Mouse (Mus musculus) CH12.LX (cell line): Measurements from ENCODE around the gene Tub. TPM values are rescaled to one million over a fixed set of nuclear protein-coding genes. Genes with fewer than 3 reads are reported as not detected.
A peak's percentile ranks its signal among the peaks of the same experiment; 100 is the strongest.

Experiments
- DNase-seq: peaks from one replicate; pipeline ENCODE4 v3.0.0-alpha.2; 2013; ENCODE audit errors: extremely low read depth
- H3K27ac ChIP-seq: 2 replicates; pipeline ENCODE4 v1.5.1; 2012; ENCODE audit warnings: low read depth, mild to moderate bottlenecking, control low read depth, moderate library complexity; ENCODE audit not compliant: insufficient read depth
- H3K27me3 ChIP-seq: replicated peaks from 2 replicates; pipeline ENCODE3; 2012; ENCODE audit warnings: inconsistent platforms
- H3K36me3 ChIP-seq, 2 experiments: replicated peaks in 1 of 2; 2 replicates each; pipeline versions ENCODE3 to v1.6.1; 2012; ENCODE audit warnings: inconsistent platforms in 1 of 2, low read length in 1 of 2, mild to moderate bottlenecking in 1 of 2, mixed read lengths in 1 of 2, moderate library complexity in 1 of 2; ENCODE audit not compliant: control insufficient read depth in 1 of 2, insufficient read depth in 1 of 2
- H3K4me1 ChIP-seq, 2 experiments: 2 replicates each; pipeline ENCODE4 v1.6.1; 2012; ENCODE audit warnings: inconsistent platforms in 1 of 2, moderate library complexity in 1 of 2; ENCODE audit not compliant: insufficient read depth in 2 of 2, control insufficient read depth in 1 of 2
- H3K4me2 ChIP-seq: 2 replicates; pipeline ENCODE4 v1.6.1; 2012; ENCODE audit warnings: low read depth, mild to moderate bottlenecking, control low read depth; ENCODE audit not compliant: poor library complexity, insufficient read depth, severe bottlenecking
- H3K4me3 ChIP-seq, 3 experiments: fragments of 150-350 bp in 1 of 3; sonication (generic) in 1 of 3; replicated peaks in 1 of 3; 2 replicates each; pipeline versions ENCODE3 to v1.5.1; 2011 to 2012; ENCODE audit warnings: low read depth in 2 of 3, low read length in 2 of 3, mild to moderate bottlenecking in 2 of 3, moderate library complexity in 2 of 3, control low read depth in 1 of 3, improper control_type of control experiment in 1 of 3, inconsistent platforms in 1 of 3, mixed read lengths in 1 of 3; ENCODE audit not compliant: poor library complexity in 1 of 3
- H3K79me2 ChIP-seq: replicated peaks from 2 replicates; pipeline ENCODE4 v1.6.1; 2012; ENCODE audit warnings: mild to moderate bottlenecking, moderate library complexity; ENCODE audit not compliant: control insufficient read depth, poor library complexity, insufficient read depth, severe bottlenecking; ENCODE audit errors: extremely low read depth
- H3K9ac ChIP-seq: 2 replicates; pipeline ENCODE4 v1.6.1; 2012; ENCODE audit warnings: low read depth, mild to moderate bottlenecking, control low read depth, moderate library complexity; ENCODE audit not compliant: insufficient read depth
- H3K9me3 ChIP-seq: replicated peaks from 2 replicates; pipeline ENCODE3; 2012; ENCODE audit warnings: low read length, inconsistent platforms, mixed read lengths
- CTCF ChIP-seq, 2 experiments: IDR thresholded peaks in 1 of 2; conservative IDR thresholded peaks in 1 of 2; 2 replicates each; pipeline ENCODE4 v1.5.1; 2011 to 2012; ENCODE audit warnings: low read depth in 2 of 2, low read length in 2 of 2, improper control_type of control experiment in 1 of 2, inconsistent platforms in 1 of 2, mild to moderate bottlenecking in 1 of 2, moderate library complexity in 1 of 2
- IRF4 ChIP-seq: IDR thresholded peaks from 2 replicates; pipeline ENCODE4 v1.6.1; 2014; ENCODE audit warnings: low read depth, mild to moderate bottlenecking, inconsistent platforms, low read length, improper control_type of control experiment
- MAFK ChIP-seq: IDR thresholded peaks from 2 replicates; pipeline ENCODE4 v1.6.1; 2011; ENCODE audit warnings: low read length, improper control_type of control experiment; ENCODE audit not compliant: insufficient replicate concordance
- POLR2A ChIP-seq: IDR thresholded peaks from 2 replicates; pipeline ENCODE4 v1.6.1; 2011; ENCODE audit warnings: low read depth, mild to moderate bottlenecking, improper control_type of control experiment, low read length
- SMC3 ChIP-seq: IDR thresholded peaks from 2 replicates; pipeline ENCODE4 v1.6.1; 2011; ENCODE audit warnings: low read depth, low read length, improper control_type of control experiment
- TBP ChIP-seq: conservative IDR thresholded peaks from 2 replicates; pipeline ENCODE4 v1.6.1; 2011; ENCODE audit warnings: low read depth, low read length, improper control_type of control experiment
- TCF12 ChIP-seq: IDR thresholded peaks from 2 replicates; pipeline ENCODE4 v1.6.1; 2014; ENCODE audit warnings: low read depth, mild to moderate bottlenecking, inconsistent platforms, low read length, improper control_type of control experiment
- USF1 ChIP-seq: IDR thresholded peaks from 2 replicates; pipeline ENCODE4 v1.6.1; 2014; ENCODE audit warnings: low read depth, mild to moderate bottlenecking, inconsistent platforms, low read length, improper control_type of control experiment
- dilution Hi-C: fragments of 300-500 bp; cut with MboI; formaldehyde crosslinking; loops from 2 replicates; pipeline ENCODE4 v1.14.3; 2020; ENCODE audit warnings: low sequenced_read_pairs; ENCODE audit not compliant: extremely low pct_unique_long_range_greater_than_20kb, extremely low pct_ligation_motif_present
- in situ Hi-C: fragments of 300-500 bp; cut with MboI; formaldehyde crosslinking; loops from 3 replicates; pipeline ENCODE4 v1.14.3; 2019; ENCODE audit warnings: low sequenced_read_pairs, low pct_ligation_motif_present, low pct_unique_long_range_greater_than_20kb, mixed read lengths
- polyA plus RNA-seq: library from polyadenylated mRNA; unstranded; fragments of >175 nt; gene quantifications from 2 replicates; pipeline ENCODE4 v1.2.1, GENCODE M21; 2012; ENCODE audit warnings: low read depth; ENCODE audit not compliant: insufficient read length
- total RNA-seq, 2 experiments: library from RNA; depleted of rRNA; stranded (reverse); fragments of 300-350 nt in 1 of 2; fragments of >200 nt in 1 of 2; gene quantifications; 2 replicates each; pipeline ENCODE4 v1.2.3; 2012 to 2014

The Tub gene
- total and polyA plus RNA-seq, 3 experiments, result 0.13 TPM; not detected in 2

- Histone ChIP-seq H3K9ac (no peak overlapping the region), H3K4me3 (no peak overlapping the region)
- TF ChIP-seq IRF4 (peak; percentile 34; the same call in 1 of the 2 replicates), USF1 (no peak), MAFK (no peak)
- TF ChIP-seq, all 38 proteins: peak for 1
- DNase-seq, result no peak
- Histone ChIP-seq H3K27me3 (no peaks in the 10 kb centered on the region), H3K79me2 (no peaks in the 10 kb centered on the region), H3K4me1 (peaks cover 0 to 12% of the 10 kb centered on the region in 2 experiments; a peak in 2 of 4 replicates), H3K9me3 (peaks cover 7% of the 10 kb centered on the region), H3K4me2 (no peak overlapping the region), H3K27ac (no peak overlapping the region), H3K36me3 (peaks cover 0 to 5% of the 10 kb centered on the region in 2 experiments)
- dilution Hi-C loops, result no loop called here
- in situ Hi-C loops, result no loop called here
Observed at GRCm38 (mm10) chr7:108952801-108953200, 2.7 kb downstream of the Tub start.

DNA sequence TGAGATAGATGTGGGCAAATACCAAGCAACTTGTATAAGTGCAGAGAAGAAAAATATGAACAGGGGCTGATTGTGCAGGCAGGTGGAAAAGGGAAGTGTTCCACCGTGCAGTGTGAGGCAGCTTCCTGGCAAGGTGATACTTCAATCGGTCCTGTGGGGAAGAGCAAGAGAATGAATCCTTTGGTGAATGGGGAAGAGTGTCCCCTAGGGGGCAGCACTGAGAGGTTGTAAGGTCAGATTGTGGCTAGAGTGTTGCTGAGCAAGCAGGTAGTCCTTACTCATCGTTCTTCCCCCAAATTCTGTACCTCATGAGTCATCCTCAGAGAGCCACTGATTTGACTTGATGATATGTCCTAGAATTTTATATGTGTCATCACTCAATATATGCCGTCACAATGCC, 4.0 kb downstream of the Tub start:
- TF ChIP-seq TBP (no peak), USF1 (no peak), CTCF (conservative IDR thresholded peaks at IDR 0.05 in 1 of 2, IDR thresholded peaks at IDR 0.05 in 1 of 2; ENCODE audit: low read depth in 2 of 2, low read length in 2 of 2) (peak; percentile 59 to 63; a peak in 3 of 4 replicates), SMC3 (0 out of 2 replicates have a peak, but pooled peaks have one; percentile 8)
- TF ChIP-seq, all 38 proteins: peak for 2
- Histone ChIP-seq H3K36me3 (peaks cover 0 to 4% of the 10 kb centered on the region in 2 experiments), H3K9ac (no peak overlapping the region), H3K27ac (no peak overlapping the region), H3K4me3 (no peak overlapping the region), H3K9me3 (peaks cover 7% of the 10 kb centered on the region), H3K4me2 (no peak overlapping the region), H3K27me3 (no peaks in the 10 kb centered on the region), H3K79me2 (no peaks in the 10 kb centered on the region), H3K4me1 (peaks cover 0 to 12% of the 10 kb centered on the region in 2 experiments; a peak in 2 of 4 replicates)
- in situ Hi-C loops (no loop called here), dilution Hi-C loops (no loop called here)
- peak; percentile 68 for DNase-seq

DNA sequence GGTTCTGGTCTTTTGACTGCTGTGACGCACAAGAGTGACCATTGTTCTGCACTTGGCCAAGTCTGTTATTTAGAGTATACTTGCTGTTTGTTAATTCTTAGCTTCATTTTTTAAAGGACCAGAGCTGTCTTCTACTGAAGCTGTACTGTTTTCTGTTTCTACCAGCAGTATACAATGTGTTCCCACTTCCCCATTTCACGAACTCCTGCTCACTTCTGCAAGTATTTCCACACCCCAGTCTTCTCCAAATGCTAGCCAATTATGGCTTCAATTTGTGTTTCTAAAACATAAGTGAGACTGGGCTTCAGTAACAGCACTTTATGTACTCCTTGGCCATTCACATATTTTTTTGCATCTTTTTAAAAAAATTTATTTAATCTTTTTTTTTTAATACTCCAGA, 7.6 kb downstream of the Tub start:
- DNase-seq, result no peak
- dilution Hi-C loops, result no loop called here
- H3K4me1 ChIP-seq, result peaks cover 0 to 10% of the 10 kb centered on the region in 2 experiments; a peak in 2 of 4 replicates

More for the DNA sequence above, 7.6 kb downstream of the Tub start:
- Histone ChIP-seq H3K9me3 (no peaks in the 10 kb centered on the region), H3K4me3 (no peak overlapping the region), H3K27ac (no peak overlapping the region), H3K9ac (no peak overlapping the region), H3K79me2 (no peaks in the 10 kb centered on the region), H3K4me2 (no peak overlapping the region), H3K36me3 (no peaks in the 10 kb centered on the region), H3K27me3 (peaks cover 2% of the 10 kb centered on the region)
- TF ChIP-seq MAFK (no peak), TCF12 (no peak), POLR2A (no peak), SMC3 (no peak)
- in situ Hi-C loops, result no loop called here
